Mouse (Mus musculus): ENCODE data around the gene Slc22a12. TPM values are rescaled to one million over a fixed set of nuclear protein-coding genes. Genes with fewer than 3 reads are reported as not detected.

Slc22a12 gene
- total RNA-seq, 2 experiments from 2014 or later, result 0.71 to 1.3 TPM

DNA sequence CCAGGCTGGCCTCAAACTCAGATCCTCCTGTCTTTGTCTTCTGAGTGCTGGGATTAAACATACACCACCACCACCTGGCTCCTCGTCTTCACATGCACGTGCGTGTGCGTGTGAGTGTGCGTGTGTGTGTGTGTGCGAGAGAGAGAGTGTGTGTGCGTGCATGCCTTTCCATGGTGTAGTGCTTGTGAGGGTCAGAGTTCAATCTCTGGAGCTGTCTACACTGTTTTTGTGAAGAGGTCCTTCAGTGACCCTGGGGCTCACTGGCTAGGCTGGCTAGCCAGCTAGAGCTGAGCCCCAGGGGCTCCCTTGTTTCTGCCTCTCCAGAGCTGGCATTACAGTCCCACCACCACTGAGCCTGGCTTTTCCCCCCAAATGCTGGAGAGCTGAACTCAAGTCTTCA, 1.3 kb downstream of the Slc22a12 start:
- no peak for DNase-seq (ENCODE audit: low spot score in 2 of 2)

DNA sequence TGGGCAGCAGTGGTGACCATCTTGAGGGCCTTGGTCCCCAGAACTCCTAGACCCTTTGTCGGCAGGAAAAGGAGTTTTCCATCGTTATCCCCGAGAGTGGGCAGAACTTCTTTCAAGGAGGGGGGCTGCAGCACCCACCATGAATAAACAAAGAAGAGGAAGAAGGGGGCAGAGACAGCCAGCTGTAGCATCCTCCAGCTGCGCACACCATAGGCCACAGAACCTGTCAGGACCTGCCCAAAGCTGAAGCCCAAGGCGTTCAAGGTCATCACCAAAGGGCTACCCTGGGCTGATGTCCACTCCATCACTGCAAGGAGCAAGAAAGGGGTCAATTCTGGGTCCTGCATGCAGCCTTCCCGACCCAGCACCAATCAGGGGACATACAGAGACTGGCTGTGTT, 2.6 kb downstream of the Slc22a12 start:
- DNase-seq (ENCODE audit: low spot score in 2 of 2), result peak in 1 of 2 experiments; percentile 9

DNA sequence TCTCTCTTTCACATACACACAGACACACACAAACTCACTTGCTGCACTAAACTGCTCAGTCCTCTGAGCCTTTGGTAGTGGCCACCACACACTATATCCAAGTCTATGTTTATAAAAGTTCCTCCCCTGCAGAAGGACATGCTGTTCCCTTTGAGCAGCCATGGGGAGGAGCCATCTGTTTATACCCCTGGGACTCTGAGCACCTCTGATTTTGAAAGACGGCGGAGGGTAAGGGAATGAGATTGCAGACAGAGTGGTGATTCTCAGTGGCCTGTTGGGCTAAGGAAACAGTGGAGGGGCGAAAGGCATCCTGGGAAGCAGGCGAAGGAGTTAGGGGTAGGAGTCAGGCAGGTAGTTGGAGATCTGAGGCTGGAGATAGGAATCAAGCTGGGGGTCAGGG, 3.2 kb downstream of the Slc22a12 start:
- DNase-seq (ENCODE audit: low spot score in 2 of 2), result no peak

DNA sequence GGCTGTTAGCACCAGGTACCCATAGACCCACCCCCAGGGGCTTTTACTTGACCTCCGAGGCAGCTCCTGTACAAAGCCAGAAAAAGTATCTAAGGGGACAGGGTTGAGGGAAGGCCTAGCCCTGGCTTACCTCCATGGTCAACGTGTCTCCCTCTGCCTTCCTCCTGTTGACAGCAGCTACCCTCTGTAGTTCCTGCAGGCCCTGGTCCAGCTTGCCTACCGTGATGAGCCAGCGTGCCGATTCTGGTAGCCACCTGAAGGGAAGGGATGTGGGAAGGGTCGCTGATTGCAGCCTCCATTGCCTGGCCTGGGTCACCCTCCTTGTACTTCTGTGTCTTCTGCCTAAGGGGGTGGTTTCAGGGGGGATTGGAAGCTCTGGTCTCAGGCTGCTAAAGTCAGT, 4.3 kb downstream of the Slc22a12 start:
- DNase-seq (ENCODE audit: low spot score in 2 of 2), result no peak

DNA sequence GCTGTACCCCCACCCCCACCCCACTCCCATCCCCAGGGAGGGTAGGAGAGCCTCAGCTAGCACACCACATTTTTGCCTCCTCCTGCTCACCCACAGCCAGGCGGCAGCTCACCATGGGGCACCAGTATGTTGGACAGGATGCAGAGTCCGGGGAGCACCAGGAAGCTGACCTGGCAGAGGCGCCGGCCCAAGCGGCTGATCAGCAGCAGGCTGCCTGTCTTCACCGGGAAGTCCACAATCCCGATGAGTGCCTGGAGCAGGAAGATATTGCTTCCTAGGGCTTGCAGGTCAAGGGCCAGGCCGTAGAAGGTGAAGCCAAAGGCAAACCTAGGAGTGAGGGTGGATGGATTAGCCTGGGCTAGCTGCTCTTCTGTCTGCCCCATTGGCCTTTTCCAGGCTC, 5.3 kb downstream of the Slc22a12 start:
- no peak for DNase-seq (ENCODE audit: low spot score in 2 of 2)

DNA sequence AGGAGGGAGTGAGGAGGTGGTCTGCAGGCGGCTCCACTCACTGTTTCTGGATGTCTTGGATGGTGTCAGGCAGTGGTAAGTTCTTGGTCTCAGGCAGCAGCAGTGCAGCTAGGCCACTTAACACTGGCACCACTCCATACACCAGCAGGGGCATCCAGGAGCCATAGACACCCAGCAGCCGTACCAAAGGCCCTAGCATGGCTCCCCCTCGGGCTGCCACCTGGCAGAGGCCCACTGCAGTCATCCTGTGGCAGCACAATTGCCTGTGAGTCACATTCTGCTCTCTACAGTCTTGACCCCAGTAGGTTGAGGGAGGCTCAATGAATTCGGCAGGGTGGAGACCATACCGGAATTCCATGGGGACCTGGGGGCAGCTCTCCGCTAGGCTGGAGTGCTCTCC, 6.1 kb downstream of the Slc22a12 start:
- DNase-seq (ENCODE audit: low spot score in 2 of 2), result no peak

DNA sequence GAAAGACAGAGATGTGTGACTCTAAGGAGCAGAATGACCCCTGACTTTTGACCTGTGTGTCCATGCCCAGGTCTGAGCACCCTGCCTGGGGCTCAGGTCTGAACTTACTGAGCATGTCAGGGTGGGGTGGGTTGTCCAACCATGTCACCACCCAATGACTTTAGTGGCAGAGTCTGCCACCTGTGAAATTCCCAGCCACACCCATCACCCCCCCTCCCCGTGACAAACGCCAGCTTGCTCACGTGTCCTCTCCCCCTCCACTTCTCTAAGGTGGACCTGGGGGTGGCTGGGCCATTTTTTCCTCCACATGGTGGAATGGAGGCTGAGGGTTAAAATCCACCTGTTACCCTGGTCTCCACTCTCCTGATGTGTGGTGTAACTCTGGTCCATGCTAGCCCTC, 6.6 kb downstream of the Slc22a12 start:
- DNase-seq (ENCODE audit: low spot score in 2 of 2), result no peak

DNA sequence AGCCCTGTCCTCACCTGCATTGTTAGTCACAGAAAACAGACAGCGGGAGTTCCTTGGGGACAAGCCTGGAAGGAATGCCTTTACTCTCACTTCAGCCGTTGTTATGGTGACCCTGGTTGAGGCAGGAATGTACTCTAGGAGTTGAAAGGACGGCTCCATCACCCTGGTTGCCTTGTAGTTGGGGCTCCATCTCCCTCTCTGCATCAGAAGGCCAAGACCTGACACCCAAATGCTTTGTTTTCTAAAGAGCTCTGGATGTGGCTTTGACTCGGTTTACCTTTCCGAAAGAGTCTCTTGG, 8.8 kb downstream of the Slc22a12 start:
- DNase-seq (ENCODE audit: low spot score in 2 of 2), result no peak

DNA sequence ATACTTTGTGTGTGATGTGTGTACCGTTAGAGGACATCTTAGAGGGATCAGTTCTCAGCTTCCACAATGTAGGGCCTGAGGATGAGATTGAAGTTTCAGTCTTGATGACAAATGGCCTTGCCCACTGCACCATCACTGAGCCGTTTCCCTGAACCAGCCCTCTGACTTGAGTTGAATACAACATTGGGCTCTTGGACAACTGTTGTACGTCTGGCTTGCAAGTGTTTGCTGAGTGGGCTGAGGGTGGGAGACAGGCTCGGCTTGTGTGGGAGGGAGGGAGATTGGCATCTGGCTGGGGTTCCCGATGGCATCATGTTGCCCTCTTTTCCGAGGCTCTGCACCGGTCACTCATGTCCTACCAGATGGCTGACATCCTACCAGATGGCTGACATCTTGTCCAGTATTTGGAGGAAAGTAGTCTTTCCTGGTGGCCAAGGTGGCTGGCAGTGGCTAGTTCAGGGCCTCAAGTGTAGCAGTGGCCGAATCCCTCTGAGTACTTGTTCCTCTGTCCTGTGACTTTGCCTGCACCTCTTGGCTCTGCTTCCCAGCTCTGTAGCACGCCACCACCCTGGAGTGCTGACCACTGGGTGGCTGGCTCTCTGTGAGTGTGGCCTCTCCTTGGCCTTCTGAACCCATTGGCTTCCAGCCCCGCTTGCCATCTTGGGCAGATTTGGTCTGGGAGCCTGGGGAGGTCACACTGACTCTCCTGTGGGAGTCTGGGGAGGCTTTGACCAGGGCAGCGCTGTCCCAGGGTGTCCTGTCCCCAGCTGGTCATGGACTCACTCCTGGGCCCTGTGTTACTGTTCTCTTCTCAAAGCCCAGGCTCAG, 9.3 kb downstream of the Slc22a12 start:
- DNase-seq (ENCODE audit: low spot score in 2 of 2), result no peak

DNA sequence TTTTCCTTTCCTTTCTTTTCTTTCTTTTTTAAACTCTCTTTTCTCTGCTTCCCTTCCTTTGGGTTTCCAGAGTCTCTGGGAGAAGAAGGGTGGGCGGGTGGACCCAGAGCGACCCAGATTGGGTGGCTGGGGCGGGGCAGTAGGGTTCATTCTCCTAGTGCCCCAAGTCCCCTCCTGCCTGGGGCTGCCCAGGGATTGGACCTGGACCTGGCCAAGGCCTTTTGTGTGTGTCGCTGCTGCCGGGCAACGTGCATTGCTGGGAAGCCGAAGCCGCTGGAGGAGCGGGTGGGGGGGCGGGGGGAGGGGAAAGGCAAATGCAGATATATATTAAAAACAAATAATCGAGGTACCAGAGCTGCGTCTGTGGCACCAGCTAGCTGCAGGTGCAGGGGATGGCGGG, 10.2 kb downstream of the Slc22a12 start:
- no peak for DNase-seq (ENCODE audit: low spot score in 2 of 2)

DNA sequence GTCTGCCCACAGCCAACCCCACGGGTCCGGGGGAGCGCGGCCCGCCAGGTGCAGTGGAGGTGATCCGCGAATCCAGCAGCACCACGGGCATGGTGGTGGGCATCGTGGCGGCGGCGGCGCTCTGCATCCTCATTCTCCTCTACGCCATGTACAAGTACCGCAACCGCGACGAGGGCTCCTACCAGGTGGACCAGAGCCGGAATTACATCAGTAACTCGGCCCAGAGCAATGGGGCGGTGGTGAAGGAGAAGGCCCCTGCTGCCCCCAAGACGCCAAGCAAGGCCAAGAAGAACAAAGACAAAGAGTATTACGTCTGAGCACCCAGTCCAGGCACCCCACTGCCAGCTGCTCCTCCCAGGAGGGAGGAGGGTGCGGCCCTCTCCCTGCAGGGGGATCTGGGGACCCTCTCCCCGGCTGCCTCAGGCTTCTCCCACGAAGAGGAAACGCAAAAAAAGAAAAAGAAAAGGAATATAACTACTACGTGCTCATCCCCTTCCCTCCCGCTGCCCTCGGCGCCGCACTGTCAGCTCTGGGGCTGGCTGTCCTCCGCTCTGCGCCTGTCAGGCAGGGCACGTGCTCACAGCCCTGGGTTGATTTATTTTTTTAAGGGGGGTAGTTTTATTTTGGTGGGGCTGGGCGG, 10.9 kb downstream of the Slc22a12 start:
- peak in 1 of 2 experiments; percentile 47 for DNase-seq (ENCODE audit: low spot score in 2 of 2)

DNA sequence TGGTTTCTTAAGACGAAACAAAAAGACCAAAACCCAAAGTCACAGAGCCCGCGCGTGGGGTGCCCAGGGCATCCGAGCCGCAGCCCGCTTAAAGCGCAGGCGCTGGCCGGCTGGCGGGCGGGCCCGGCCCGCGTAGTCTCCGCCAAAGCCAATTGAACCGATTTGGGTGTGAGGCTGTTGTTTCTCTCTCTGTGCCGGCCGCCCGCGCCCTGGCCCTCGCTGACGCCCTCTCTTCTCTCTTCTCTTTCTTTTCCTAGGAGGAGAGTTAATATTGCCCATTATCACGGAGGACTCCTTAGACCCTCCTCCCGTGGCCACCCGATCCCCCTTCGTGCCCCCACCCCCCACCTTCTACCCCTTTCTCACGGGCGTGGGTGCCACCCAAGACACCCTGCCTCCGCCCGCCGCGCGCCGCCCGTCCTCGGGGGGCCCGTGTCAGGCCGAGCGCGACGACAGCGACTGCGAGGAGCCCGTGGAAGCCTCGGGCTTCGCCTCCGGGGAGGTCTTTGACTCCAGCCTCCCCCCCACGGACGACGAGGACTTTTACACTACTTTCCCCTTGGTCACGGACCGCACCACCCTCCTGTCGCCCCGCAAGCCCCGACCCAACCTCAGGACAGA, 11.7 kb downstream of the Slc22a12 start:
- DNase-seq (ENCODE audit: low spot score in 2 of 2), result peak in 1 of 2 experiments; percentile 53

DNA sequence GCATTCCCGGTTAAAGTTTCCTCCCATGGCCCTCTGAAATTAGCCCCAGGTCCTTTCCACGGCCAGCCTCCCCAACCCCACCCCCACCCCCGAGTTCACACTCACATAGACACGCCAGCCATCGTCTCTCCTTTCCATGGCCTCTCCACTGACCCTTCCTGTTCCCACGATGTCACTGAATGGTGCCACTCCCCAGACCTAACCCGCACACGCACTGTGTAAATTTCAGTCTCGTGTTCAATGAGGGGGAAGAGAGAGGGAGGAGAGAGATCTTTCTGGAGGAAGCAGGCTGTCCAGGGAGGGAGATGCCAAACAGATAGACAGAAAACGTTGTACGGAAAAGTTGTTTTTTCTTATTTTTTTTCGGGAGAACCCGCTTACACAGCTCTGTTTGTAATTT, 12.5 kb downstream of the Slc22a12 start:
- no peak for DNase-seq (ENCODE audit: low spot score in 2 of 2)

DNA sequence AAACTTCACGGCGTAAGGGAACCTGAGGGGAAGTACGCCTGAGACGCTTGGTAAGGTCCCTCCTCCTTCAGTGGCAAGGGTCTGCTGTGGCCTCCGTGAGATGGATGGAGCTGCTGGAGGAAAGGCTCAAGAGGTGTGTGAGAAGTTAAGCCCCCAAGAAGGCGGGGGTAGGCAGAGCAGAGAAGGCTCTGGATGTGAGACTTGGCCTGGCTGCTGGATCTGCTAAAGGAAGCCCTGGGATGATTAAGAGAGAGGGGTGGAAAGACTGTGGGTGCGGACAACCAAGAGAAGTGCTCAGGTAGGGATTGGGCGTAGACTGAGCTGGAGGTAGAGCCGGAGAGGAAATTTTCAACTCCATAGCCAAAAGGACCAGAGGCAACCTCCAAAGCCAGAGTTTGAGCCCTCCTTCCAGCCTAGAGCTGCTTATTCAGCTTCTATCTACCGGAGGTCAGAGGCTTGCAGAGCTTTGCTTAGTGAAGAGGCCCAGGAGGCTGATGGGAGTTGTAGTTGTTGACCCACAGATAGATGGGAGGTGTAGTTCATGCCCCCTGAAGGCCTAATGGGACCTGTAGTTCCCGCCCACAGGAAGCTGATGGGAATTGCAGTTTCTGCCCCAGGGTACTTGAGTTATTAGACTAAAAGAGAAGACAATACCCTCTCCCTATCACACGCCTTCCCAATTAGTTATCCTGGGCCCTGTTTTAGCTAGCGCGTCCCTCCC, 13.4 kb downstream of the Slc22a12 start:
- peak in 1 of 2 experiments; percentile 48 for DNase-seq (ENCODE audit: low spot score in 2 of 2)

DNA sequence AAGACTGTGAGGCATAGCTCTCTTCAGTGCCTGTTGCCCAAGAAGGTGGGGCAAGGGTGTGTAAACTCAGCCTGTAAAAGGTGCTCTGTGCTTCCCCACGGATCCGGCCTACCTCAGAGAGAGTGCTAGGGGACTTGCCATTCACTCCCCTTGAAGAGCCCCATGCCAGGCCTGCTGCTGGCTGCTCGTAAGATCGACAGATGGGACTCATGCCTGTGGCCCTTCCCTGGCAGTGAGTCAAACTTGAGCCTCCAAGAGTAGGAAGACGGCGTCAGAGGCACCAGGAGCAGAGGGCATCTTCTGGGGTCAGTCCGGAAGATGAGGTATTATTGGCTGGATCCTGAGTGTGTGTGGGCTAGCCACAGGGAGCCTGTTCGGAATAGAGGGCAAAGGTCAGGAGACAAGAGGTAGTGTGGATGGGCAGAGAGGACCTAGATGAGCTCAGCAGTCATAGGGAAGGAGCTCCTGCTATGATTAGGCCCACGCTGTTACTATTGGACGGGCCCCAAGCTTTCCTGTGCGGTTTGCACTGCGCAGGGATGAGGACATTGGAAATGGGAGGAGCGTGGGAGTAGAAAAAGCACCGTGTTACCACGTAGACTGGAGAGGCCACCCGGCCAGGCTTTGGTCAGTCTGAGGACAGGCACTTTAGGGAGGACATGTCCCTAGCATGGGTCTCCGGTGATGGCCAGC, 14.8 kb downstream of the Slc22a12 start:
- DNase-seq (ENCODE audit: low spot score in 2 of 2), result peak in 1 of 2 experiments; percentile 51

DNA sequence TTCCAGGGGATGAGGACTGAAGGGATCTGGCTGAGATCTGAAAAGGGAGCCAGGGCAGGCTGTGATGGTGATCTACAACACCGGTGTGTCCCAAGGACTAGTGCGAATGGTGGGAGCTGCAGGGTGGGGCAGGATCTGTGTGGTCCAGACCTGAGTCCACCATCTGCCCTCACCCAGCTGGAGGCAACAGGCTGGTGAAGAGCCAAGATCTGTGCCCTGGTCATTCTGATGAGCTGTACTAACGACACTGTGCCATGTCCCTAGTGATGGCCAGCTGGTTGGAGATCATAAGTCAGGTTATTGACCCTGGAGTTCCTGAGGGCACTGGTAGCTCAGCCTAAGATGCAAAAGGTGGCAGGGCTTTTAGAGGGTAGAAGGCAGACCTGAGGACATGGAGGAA, 15.4 kb downstream of the Slc22a12 start:
- no peak for DNase-seq (ENCODE audit: low spot score in 2 of 2)

DNA sequence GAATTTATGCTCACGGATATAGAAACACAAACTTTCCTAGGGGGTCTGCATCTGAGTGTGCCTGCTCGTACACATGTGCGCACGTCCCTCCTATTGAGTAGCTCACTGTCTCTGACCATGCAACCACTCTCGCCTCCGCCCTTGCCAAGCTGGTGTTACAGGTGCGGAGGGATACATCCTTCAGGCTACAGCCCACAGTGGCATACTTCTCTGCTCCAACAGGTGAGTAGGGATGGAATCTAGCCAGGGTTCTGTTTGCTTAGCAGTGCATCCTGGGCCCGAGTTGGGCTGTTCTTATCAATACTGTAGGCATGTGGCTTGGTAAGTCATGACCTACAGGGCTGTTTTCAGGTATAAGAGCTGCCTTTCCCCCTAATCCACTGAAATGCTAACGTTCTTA, 16.8 kb downstream of the Slc22a12 start:
- no peak for DNase-seq (ENCODE audit: low spot score in 2 of 2)

DNA sequence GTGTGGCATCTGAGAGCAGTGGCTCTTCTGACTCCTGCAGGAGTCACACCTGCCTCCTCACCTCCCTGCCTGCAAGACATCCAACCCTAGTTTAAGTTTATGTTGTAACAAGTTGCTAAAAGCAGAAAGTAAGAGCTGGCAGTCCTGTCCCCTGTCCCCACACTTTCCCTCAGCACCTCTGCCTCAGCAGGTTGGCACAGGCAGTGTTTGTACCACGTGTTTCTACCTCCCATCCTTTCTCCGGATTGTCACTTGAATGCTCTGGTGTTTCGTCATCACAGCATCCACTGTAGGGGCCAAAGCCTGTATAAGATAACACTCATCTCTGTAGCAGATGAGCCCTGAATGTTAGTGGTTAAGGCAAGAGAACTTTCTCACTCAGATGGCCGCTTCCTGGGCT, 17.8 kb downstream of the Slc22a12 start:
- no peak for DNase-seq (ENCODE audit: low spot score in 2 of 2)

DNA sequence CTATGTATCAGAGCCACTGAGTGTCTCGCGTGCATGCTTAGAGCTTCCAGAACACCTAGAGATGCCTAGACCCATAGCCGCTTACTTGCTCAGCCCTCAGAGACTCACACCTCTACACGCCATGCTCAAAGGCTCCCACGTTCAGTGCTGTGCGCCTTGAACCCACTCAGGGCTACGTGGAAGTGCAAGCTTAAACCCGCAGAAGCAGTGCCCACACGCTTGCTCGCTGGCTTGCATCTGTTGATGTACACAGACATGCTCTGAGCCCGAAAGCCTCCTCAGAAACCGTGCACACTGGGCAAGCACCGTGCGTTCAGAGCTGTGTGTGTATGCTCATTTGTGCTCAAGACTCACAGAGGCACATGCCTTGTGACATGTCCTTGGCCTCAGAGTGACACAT, 20.5 kb downstream of the Slc22a12 start:
- no peak for DNase-seq (ENCODE audit: low spot score in 2 of 2)

DNA sequence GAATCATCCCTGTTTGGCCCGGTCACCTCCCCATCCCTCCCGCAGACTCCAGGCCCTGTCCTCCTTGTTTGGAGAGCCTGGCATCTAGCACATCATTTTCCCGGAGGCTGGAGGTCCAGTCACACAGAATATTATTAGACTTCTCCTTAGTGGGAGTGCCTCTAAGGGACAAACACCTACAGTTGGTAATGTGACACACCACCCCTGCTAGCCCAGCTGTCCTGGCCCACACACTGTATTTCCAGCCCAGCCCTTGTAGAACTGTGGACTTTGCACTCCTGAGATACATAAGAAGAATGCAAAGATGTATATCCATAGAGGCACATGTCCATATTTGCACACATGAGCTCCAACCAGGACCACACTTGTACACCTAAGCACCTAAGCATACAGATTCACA, 21.2 kb downstream of the Slc22a12 start:
- DNase-seq (ENCODE audit: low spot score in 2 of 2), result no peak

DNA sequence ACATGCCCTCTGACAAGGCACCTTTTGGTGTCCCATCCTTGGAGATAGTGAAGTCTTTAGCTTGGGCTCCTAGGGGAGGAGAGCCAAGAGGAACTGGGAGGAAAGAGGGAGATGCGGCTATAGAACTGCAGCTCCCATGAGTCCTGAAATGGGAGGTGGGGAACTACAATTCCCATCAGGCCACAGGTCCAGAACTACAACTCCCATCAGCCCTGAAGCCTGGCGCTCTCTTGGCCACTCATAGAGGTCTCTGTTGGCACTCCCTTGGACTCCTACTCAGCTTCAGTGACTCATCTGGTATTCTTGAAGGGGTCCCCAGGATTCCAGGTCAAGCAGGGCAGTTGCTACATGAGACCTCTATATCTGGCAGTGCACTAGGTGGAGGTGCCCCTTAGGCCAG, 23.3 kb downstream of the Slc22a12 start:
- no peak for DNase-seq (ENCODE audit: low spot score in 2 of 2)
